Mouse (Mus musculus): ENCODE measurements around the gene Zbtb4. TPM values are rescaled to one million over a fixed set of nuclear protein-coding genes. Genes with fewer than 3 reads are reported as not detected.

Zbtb4 gene
- total and polyA plus RNA-seq, 2 experiments from 2014 or later = 2.9 to 21.2 TPM

DNA sequence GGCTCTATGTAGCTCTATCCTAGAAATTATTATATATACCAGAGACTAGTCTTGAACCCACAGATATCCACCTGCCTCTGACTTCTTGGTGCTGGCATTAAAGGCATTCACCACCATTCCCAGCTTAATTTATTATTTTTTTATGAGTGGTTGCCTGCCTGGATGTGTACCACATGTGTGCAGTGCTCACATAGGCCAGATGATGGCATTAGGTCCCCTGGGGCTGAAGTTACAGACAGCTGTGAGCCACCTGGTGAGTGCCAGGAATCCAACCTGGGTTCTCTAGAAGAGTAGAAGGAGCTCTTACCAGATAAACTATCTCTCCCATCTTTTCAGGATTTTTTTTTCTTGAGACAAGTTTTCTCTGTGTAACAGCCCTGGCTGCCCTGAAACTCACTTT is 44.6 kb downstream of the Zbtb4 start:
- 0 out of 2 replicates have a peak, but pooled peaks cover 2% of the 10 kb centered on the region for H3K27me3 ChIP-seq (ENCODE audit: control insufficient read depth, insufficient read depth, low read length)
- no peak for ATAC-seq (ENCODE audit: insufficient read depth, low read depth)
- H3K4me3 ChIP-seq (ENCODE audit: low read depth, low read length) = no peak overlapping the region
- no peaks in the 10 kb centered on the region for H3K9me3 ChIP-seq (replicated peaks; ENCODE audit: control insufficient read depth, low read length)
- no peak overlapping the region for H3K4me2 ChIP-seq (ENCODE audit: low read depth, low read length)
- H3K4me1 ChIP-seq (ENCODE audit: control insufficient read depth, insufficient read depth) = no peaks in the 10 kb centered on the region
- no peak overlapping the region for H3K9ac ChIP-seq (replicated peaks; ENCODE audit: low read depth, low read length)
- TF ChIP-seq EP300 (IDR thresholded peaks at IDR 0.05; ENCODE audit: low read depth) (no peak), CTCF (IDR thresholded peaks at IDR 0.05; ENCODE audit: low read depth) (no peak)
- no peak overlapping the region for H3K27ac ChIP-seq (ENCODE audit: low read depth)
- H3K36me3 ChIP-seq (replicated peaks; ENCODE audit: control insufficient read depth, insufficient read depth, low read length) = no peaks in the 10 kb centered on the region
- no peak for DNase-seq (ENCODE audit: low spot score)

- no peaks in the 10 kb centered on the region for H3K36me3 ChIP-seq (replicated peaks; ENCODE audit: control insufficient read depth, insufficient read depth, low read length)
- WGBS = 44% methylated on average over 10 of the region's 10 CpGs
- no peak for TF ChIP-seq EP300 (IDR thresholded peaks at IDR 0.05; ENCODE audit: low read depth)
- no peak for TF ChIP-seq CTCF (IDR thresholded peaks at IDR 0.05; ENCODE audit: low read depth)
Observed at GRCm38 (mm10) chr11:69815155-69815554, 49.4 kb downstream of the Zbtb4 start, which contains the start of gene Gm39566. TSS of gene Gm39566 (minus strand) at chr11:69815298.

DNA sequence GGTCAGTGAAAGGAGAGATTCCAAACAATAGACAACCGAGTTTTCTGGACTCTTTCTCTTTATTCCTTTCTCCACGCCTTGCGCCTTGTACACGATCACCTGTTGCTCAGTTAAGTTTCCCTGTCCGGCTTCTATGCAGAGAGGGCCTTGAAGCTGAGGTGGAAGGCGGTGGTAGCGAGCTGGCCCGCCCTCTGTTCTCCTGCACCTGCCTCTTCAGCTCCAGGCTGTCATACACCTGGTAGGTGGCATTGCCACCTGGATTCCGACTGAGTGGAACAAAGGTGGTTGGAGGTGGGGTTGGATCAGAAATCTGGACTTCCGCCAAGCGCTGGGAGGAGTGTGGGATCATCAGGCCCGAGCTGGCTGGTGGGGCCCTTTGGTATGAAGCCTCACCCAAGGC is 50.8 kb downstream of the Zbtb4 start:
- no peak for DNase-seq (ENCODE audit: low spot score)
- TF ChIP-seq CTCF (IDR thresholded peaks at IDR 0.05; ENCODE audit: low read depth) (no peak), EP300 (IDR thresholded peaks at IDR 0.05; ENCODE audit: low read depth) (no peak)
- no peak overlapping the region for H3K9ac ChIP-seq (replicated peaks; ENCODE audit: low read depth, low read length)
- H3K36me3 ChIP-seq (replicated peaks; ENCODE audit: control insufficient read depth, insufficient read depth, low read length) = no peaks in the 10 kb centered on the region
- ATAC-seq (ENCODE audit: insufficient read depth, low read depth) = no peak
- H3K4me1 ChIP-seq (ENCODE audit: control insufficient read depth, insufficient read depth) = no peaks in the 10 kb centered on the region
- H3K27ac ChIP-seq (ENCODE audit: low read depth) = no peak overlapping the region
- H3K27me3 ChIP-seq (ENCODE audit: control insufficient read depth, insufficient read depth, low read length) = no peaks in the 10 kb centered on the region
- no peaks in the 10 kb centered on the region for H3K9me3 ChIP-seq (replicated peaks; ENCODE audit: control insufficient read depth, low read length)
- WGBS = 85% methylated on average over 12 of the region's 12 CpGs
- H3K4me3 ChIP-seq (ENCODE audit: low read depth, low read length) = no peak overlapping the region
- no peak overlapping the region for H3K4me2 ChIP-seq (ENCODE audit: low read depth, low read length)

More at GRCm38 (mm10) chr11:69815155-69815554, 49.4 kb downstream of the Zbtb4 start, which contains the start of gene Gm39566:
- Histone ChIP-seq H3K4me1 (ENCODE audit: control insufficient read depth, insufficient read depth) (no peaks in the 10 kb centered on the region), H3K27ac (ENCODE audit: low read depth) (no peak within 1 kb of the TSS), H3K4me3 (ENCODE audit: low read depth, low read length) (no peak within 1 kb of the TSS), H3K9ac (replicated peaks; ENCODE audit: low read depth, low read length) (no peak within 1 kb of the TSS), H3K9me3 (replicated peaks; ENCODE audit: control insufficient read depth, low read length) (no peaks in the 10 kb centered on the region), H3K27me3 (ENCODE audit: control insufficient read depth, insufficient read depth, low read length) (no peaks in the 10 kb centered on the region), H3K4me2 (ENCODE audit: low read depth, low read length) (no peak within 1 kb of the TSS)
- DNase-seq (ENCODE audit: low spot score) (no peak), ATAC-seq (ENCODE audit: insufficient read depth, low read depth) (no peak)

DNA sequence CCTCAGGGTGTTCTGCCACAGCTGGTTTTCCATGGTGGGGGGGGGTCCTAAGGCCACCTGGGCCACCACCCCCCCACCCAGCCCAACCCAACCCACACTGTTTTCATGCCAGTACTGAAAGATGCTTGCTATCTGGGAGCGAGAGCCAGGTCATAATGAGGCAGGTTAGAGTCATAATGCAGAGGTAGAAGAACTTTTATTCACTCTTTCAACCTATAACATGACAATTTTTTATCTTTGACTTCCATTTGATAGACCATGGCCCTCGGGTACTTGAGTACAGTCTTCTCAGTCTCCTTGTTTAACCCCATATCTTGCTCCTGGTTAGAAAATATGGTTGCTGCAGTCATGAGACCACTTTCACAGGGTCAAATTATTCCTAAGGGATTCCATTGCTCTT is 52.7 kb downstream of the Zbtb4 start, which contains the start of gene Spem2:
Spem2 (minus strand) TSS at position 101 of the 400 bp plus-strand sequence.
- Histone ChIP-seq H3K9ac (replicated peaks; ENCODE audit: low read depth, low read length) (no peak within 1 kb of the TSS), H3K4me3 (ENCODE audit: low read depth, low read length) (no peak within 1 kb of the TSS), H3K27ac (ENCODE audit: low read depth) (no peak within 1 kb of the TSS), H3K36me3 (replicated peaks; ENCODE audit: control insufficient read depth, insufficient read depth, low read length) (no peaks in the 10 kb centered on the region), H3K27me3 (ENCODE audit: control insufficient read depth, insufficient read depth, low read length) (no peaks in the 10 kb centered on the region), H3K9me3 (replicated peaks; ENCODE audit: control insufficient read depth, low read length) (no peaks in the 10 kb centered on the region), H3K4me2 (ENCODE audit: low read depth, low read length) (no peak within 1 kb of the TSS), H3K4me1 (ENCODE audit: control insufficient read depth, insufficient read depth) (no peaks in the 10 kb centered on the region)
- ATAC-seq (ENCODE audit: insufficient read depth, low read depth) (no peak), DNase-seq (ENCODE audit: low spot score) (no peak)
- TF ChIP-seq EP300 (IDR thresholded peaks at IDR 0.05; ENCODE audit: low read depth) (no peak), CTCF (IDR thresholded peaks at IDR 0.05; ENCODE audit: low read depth) (no peak)
- WGBS = 60% methylated on average over 2 of the region's 2 CpGs

GRCm38 (mm10) chr11:69818871-69819270 is 53.2 kb downstream of the Zbtb4 start:
- Histone ChIP-seq H3K36me3 (replicated peaks; ENCODE audit: control insufficient read depth, insufficient read depth, low read length) (no peaks in the 10 kb centered on the region), H3K4me3 (ENCODE audit: low read depth, low read length) (no peak overlapping the region), H3K27me3 (ENCODE audit: control insufficient read depth, insufficient read depth, low read length) (no peaks in the 10 kb centered on the region), H3K4me2 (ENCODE audit: low read depth, low read length) (no peak overlapping the region), H3K27ac (ENCODE audit: low read depth) (no peak overlapping the region), H3K9me3 (replicated peaks; ENCODE audit: control insufficient read depth, low read length) (no peaks in the 10 kb centered on the region), H3K4me1 (ENCODE audit: control insufficient read depth, insufficient read depth) (no peaks in the 10 kb centered on the region), H3K9ac (replicated peaks; ENCODE audit: low read depth, low read length) (no peak overlapping the region)
- DNase-seq (ENCODE audit: low spot score) (no peak), ATAC-seq (ENCODE audit: insufficient read depth, low read depth) (no peak)
- TF ChIP-seq CTCF (IDR thresholded peaks at IDR 0.05; ENCODE audit: low read depth) (no peak), EP300 (IDR thresholded peaks at IDR 0.05; ENCODE audit: low read depth) (no peak)
- 87% methylated on average over 8 of the region's 8 CpGs for WGBS

DNA sequence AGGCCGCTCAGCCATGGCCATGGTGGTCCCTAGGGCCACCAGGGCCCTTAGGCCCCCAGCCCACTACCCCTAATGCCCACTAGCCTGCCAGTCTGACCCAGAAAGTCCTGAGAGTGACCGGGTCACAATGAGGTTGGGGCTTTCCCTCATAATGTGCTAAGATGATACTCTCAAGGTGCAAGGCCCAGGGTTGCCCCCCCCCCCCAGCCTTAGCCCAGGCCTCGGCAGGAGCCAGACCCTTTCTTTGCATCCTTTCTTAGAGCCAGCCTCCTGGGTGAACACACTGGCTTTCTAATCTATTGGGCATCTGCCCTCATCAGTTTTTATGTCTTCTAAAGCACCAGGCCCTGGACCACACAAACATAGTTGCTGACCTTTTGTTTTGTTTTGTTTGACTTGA is 56.4 kb downstream of the Zbtb4 start, which contains the start of gene Spem1:
Spem1 (minus strand) TSS at position 101 of the 400 bp plus-strand sequence.
- no peak within 1 kb of the TSS for H3K4me2 ChIP-seq (ENCODE audit: low read depth, low read length)
- H3K27ac ChIP-seq (ENCODE audit: low read depth) = no peak within 1 kb of the TSS
- 0 out of 2 replicates have a peak, but pooled peaks cover 11% of the 10 kb centered on the region for H3K36me3 ChIP-seq (replicated peaks; ENCODE audit: control insufficient read depth, insufficient read depth, low read length)
- H3K27me3 ChIP-seq (ENCODE audit: control insufficient read depth, insufficient read depth, low read length) = no peaks in the 10 kb centered on the region
- H3K9ac ChIP-seq (replicated peaks; ENCODE audit: low read depth, low read length) = no peak within 1 kb of the TSS
- TF ChIP-seq CTCF (IDR thresholded peaks at IDR 0.05; ENCODE audit: low read depth) (no peak), EP300 (IDR thresholded peaks at IDR 0.05; ENCODE audit: low read depth) (no peak)
- WGBS = 76% methylated on average over 3 of the region's 3 CpGs
- DNase-seq (ENCODE audit: low spot score) (no peak), ATAC-seq (ENCODE audit: insufficient read depth, low read depth) (no peak)
- H3K9me3 ChIP-seq (replicated peaks; ENCODE audit: control insufficient read depth, low read length) = no peaks in the 10 kb centered on the region
- H3K4me1 ChIP-seq (ENCODE audit: control insufficient read depth, insufficient read depth) = no peaks in the 10 kb centered on the region
- no peak within 1 kb of the TSS for H3K4me3 ChIP-seq (ENCODE audit: low read depth, low read length)

Data from heart, postnatal 0 days (tissue).